Mouse (Mus musculus) ES-Bruce4 (cell line): Measurements from ENCODE around the gene Olfr221. TPM values are rescaled to one million over a fixed set of nuclear protein-coding genes. Genes with fewer than 3 reads are reported as not detected.

ENCODE experiments used
- H3K27ac ChIP-seq: 2 replicates; pipeline ENCODE4 v1.5.1; 2012; ENCODE audit warnings: low read length, inconsistent platforms; ENCODE audit not compliant: insufficient read depth
- H3K27me3 ChIP-seq: 2 replicates; pipeline ENCODE4 v1.6.1; 2012; ENCODE audit warnings: mild to moderate bottlenecking, low read length, inconsistent platforms; ENCODE audit not compliant: control insufficient read depth, poor library complexity, insufficient read depth, severe bottlenecking
- H3K36me3 ChIP-seq: 2 replicates; pipeline ENCODE4 v1.6.1; 2012; ENCODE audit warnings: inconsistent platforms, mild to moderate bottlenecking, low read length, moderate library complexity; ENCODE audit not compliant: control insufficient read depth, poor library complexity, insufficient read depth, severe bottlenecking
- H3K4me1 ChIP-seq: one replicate; pipeline ENCODE4 v1.8.1; 2011; ENCODE audit warnings: low read length; ENCODE audit not compliant: control insufficient read depth, insufficient read depth
- H3K4me3 ChIP-seq: 2 replicates; pipeline ENCODE4 v1.5.1; 2011; ENCODE audit warnings: low read depth, mild to moderate bottlenecking, low read length
- H3K9ac ChIP-seq: 2 replicates; pipeline ENCODE4 v1.6.1; 2012; ENCODE audit warnings: low read depth, mild to moderate bottlenecking, inconsistent platforms; ENCODE audit not compliant: poor library complexity, severe bottlenecking
- H3K9me3 ChIP-seq: replicated peaks from 2 replicates; pipeline ENCODE4 v1.6.1; 2012; ENCODE audit warnings: mild to moderate bottlenecking, low read length, inconsistent platforms; ENCODE audit not compliant: control insufficient read depth, poor library complexity, insufficient read depth, severe bottlenecking
- CTCF ChIP-seq: IDR thresholded peaks from one replicate; pipeline ENCODE4 v1.8.1; 2011; ENCODE audit warnings: low read depth, low read length
- EP300 ChIP-seq: IDR thresholded peaks from 2 replicates; pipeline ENCODE4 v1.6.1; 2011; ENCODE audit warnings: low read depth, low read length; ENCODE audit not compliant: insufficient read depth
- POLR2A ChIP-seq: IDR thresholded peaks from one replicate; pipeline ENCODE4 v1.8.1; 2011; ENCODE audit warnings: low read length; ENCODE audit not compliant: insufficient read depth
- polyA plus RNA-seq: library from polyadenylated mRNA; stranded (reverse); fragments of >200 nt; gene quantifications from 2 replicates; pipeline ENCODE4 v1.2.4, GENCODE M21; 2011; ENCODE audit warnings: low read depth; ENCODE audit not compliant: missing spikeins, insufficient read depth, insufficient read length

Gene Olfr221
- polyA plus RNA-seq, 1 experiment = not detected

DNA sequence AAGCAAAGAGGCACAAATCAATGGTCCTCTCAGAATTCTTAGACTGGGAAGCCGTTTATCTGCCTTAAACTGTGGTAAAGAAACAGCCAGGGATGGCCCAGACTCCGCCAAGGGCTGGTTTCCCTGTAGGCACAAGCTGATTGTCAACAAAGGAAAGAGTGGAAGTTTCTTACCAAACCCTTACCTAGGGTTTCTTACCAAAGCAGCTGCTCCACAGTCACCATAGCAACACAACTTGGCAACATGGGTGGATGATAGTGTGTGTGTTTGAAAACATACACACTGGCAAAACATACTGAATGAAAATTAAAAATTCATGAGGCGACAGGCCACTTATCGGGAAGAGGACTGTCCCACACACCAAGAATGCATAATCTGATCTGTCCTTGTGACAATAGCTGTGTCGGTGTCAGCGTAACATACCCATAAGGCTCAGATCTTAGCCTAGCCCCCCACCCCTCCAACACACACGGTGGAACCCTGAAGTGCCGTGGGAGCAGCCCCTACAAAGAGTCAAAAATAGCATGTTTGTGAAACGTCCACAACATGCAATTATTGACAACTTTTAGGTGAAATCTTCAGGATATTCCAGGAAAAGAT lies 3.8 kb upstream of the Olfr221 start:
- no peak overlapping the region for H3K27ac ChIP-seq
- peaks cover 2% of the 10 kb centered on the region for H3K4me1 ChIP-seq
- H3K36me3 ChIP-seq = no peaks in the 10 kb centered on the region

DNA sequence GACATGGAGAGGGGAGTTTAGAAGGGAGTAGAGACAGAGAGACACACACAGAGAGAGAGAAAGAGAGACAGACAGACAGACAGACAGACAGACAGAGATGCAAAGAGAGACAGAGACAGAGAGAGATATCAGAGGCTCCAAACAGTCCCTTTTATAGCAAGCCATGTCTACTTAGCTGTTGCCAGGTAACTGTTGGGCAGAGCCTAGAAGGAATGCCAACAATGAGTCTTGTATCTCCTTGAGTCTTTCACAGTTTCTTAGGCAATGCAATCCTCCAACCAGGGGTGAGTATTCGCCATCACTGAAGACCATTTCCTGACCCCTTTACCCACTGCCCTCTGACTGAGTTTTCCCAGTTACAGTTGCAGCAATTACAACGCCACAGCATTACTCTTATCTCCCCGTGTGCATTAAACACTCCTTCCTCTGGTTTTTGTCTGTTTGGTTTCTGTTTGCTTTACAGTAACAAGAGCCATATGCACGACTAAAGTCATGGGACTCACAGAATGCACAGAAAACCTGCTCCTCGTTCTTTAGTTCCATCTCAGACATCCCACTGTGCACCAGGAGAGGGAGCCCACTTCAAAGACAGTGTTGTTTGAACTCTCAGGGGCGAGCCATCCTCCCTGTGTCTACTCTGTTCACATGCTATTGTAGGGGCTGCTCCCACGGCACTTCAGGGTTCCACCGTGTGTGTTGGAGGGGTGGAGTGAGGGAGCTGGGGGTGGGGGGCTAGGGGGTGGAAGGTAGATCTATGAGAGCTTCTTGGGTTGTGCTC lies 2.8 kb upstream of the Olfr221 start:
- no peak for TF ChIP-seq POLR2A
- TF ChIP-seq CTCF = peak; percentile 58
- Histone ChIP-seq H3K4me1 (peaks cover 2% of the 10 kb centered on the region), H3K36me3 (no peaks in the 10 kb centered on the region), H3K27ac (no peak overlapping the region), H3K4me3 (no peak overlapping the region), H3K9me3 (no peaks in the 10 kb centered on the region), H3K9ac (no peak overlapping the region), H3K27me3 (no peaks in the 10 kb centered on the region; the same call in 1 of the 2 replicates)

More for the DNA sequence above, 3.8 kb upstream of the Olfr221 start:
- H3K9ac ChIP-seq = no peak overlapping the region
- no peaks in the 10 kb centered on the region; the same call in 1 of the 2 replicates for H3K27me3 ChIP-seq
- H3K9me3 ChIP-seq = no peaks in the 10 kb centered on the region
- no peak overlapping the region for H3K4me3 ChIP-seq
- TF ChIP-seq EP300 = no peak
- no peak for TF ChIP-seq CTCF
- TF ChIP-seq POLR2A = no peak

DNA sequence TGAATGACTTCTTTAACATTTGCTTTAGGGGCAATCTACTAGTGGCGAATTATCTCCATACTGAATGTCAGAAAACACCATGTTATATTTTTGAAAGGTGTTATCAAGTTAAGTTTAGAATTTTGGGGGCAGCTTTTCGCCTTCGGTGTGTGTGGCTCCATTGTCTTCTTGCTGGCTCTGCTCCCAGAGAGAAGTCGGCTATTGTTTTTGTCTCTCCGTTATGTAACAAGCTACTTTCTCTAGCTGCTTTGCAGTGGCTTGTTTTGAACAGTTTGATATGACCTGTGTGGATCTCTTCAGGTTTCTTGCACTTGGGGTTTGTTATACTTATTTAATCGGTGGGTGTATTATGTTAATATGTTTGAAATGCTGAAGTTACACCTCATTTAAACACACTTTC lies 1.2 kb upstream of the Olfr221 start:
- Histone ChIP-seq H3K4me3 (no peak overlapping the region), H3K9me3 (no peaks in the 10 kb centered on the region; the same call in 1 of the 2 replicates), H3K4me1 (peaks cover 2% of the 10 kb centered on the region), H3K27me3 (no peaks in the 10 kb centered on the region; the same call in 1 of the 2 replicates), H3K36me3 (no peaks in the 10 kb centered on the region), H3K9ac (no peak overlapping the region), H3K27ac (no peak overlapping the region)
- no peak for TF ChIP-seq EP300
- TF ChIP-seq POLR2A = no peak
- TF ChIP-seq CTCF = no peak

- Histone ChIP-seq H3K4me1 (no peaks in the 10 kb centered on the region), H3K27ac (no peak overlapping the region), H3K36me3 (no peaks in the 10 kb centered on the region), H3K4me3 (no peak overlapping the region), H3K9me3 (no peaks in the 10 kb centered on the region; the same call in 1 of the 2 replicates), H3K27me3 (no peaks in the 10 kb centered on the region; the same call in 1 of the 2 replicates), H3K9ac (no peak overlapping the region)
- TF ChIP-seq CTCF (no peak), POLR2A (no peak), EP300 (no peak)
Observed at GRCm38 (mm10) chr14:52039332-52039731, 2.9 kb downstream of the Olfr221 start.

- Histone ChIP-seq H3K9ac (no peak overlapping the region), H3K4me3 (no peak overlapping the region), H3K9me3 (no peaks in the 10 kb centered on the region; the same call in 1 of the 2 replicates), H3K36me3 (no peaks in the 10 kb centered on the region), H3K4me1 (no peaks in the 10 kb centered on the region), H3K27me3 (no peaks in the 10 kb centered on the region), H3K27ac (no peak overlapping the region)
- no peak for TF ChIP-seq EP300
- no peak for TF ChIP-seq CTCF
- TF ChIP-seq POLR2A = no peak
Observed at GRCm38 (mm10) chr14:52035926-52036325, 6.3 kb downstream of the Olfr221 start.

DNA sequence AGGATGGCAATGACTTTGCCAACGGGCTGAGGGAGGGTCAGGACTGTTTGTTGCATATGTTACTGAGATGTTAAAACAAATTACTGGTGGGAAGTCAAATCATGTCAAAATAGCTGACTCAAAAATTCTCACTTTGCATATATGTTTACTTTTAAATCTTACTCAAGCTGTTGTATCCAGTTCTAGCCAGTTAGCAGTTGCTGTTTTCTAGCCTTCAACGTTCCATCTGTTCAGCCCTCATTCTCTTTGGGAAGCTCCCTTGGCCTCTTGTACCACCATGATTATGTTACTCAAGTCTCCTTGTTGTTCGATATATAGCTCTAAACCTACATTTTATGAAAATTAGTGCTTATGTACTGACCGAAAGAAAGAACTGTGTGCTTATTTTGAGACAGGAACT lies 15.9 kb downstream of the Olfr221 start:
- no peak overlapping the region for H3K27ac ChIP-seq
- no peaks in the 10 kb centered on the region for H3K9me3 ChIP-seq
- H3K27me3 ChIP-seq = no peaks in the 10 kb centered on the region
- no peak overlapping the region for H3K4me3 ChIP-seq
- TF ChIP-seq POLR2A (no peak), EP300 (no peak), CTCF (no peak)
- H3K4me1 ChIP-seq = no peaks in the 10 kb centered on the region
- no peaks in the 10 kb centered on the region for H3K36me3 ChIP-seq
- H3K9ac ChIP-seq = no peak overlapping the region
